Mouse (Mus musculus) liver, adult 2 months (tissue): ENCODE data around the gene Asl.

Experiments
- CTCF ChIP-seq: fragments of 200-500 bp; IDR thresholded peaks from 2 replicates; pipeline ENCODE4 v1.5.1; 2011; ENCODE audit warnings: low read depth, low read length, control low read depth
- POLR2A ChIP-seq: fragments of 200-500 bp; IDR thresholded peaks from 2 replicates; pipeline ENCODE4 v1.6.1; 2011; ENCODE audit warnings: low read length, control low read depth; ENCODE audit not compliant: insufficient read depth; ENCODE audit errors: extremely low read depth

DNA sequence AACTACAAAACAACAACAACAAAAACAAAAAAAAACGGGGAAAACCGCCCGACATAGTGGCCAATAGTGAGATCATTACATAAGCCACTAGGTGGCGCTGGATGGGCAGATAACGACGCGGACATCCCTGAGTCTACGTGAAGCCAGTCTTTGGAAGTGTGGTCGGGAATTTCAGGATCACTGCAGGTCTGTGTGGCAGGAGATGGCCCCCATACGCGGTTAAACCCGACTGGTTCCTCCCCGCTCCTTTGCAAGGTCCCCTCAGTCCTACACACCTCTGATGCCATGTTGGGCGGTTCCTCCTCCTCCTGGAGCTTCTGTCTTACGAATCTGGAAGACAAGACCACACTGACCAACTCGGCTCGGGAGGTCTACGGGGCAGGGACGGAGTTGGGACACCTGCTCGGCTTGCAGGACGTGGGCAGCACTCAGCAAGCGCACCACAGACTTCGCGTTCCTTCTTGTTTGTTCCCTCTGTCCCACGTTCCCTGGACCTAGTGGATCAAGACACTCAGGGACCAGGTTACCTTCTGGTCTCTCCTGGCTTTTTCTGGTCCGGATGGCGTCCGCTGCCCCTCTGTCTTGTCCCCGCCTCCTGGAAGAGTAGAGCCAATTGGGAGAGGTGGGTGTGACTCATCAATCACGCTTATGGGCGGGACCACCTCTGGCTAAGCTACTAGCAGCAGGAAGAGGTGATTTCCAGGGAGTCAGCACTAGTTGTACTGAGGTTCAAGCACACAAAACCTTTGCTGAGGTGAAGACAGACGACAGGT lies 5.1 kb downstream of the Asl start:
- peak; percentile 78 for TF ChIP-seq CTCF
- TF ChIP-seq POLR2A, result peak; percentile 92
